8 mouse cellular contexts compared by ENCODE assay signal in genomic region chr16:93816861-93817260, GRCm38 (mm10). TPM values are rescaled to one million over a fixed set of nuclear protein-coding genes. Genes with fewer than 3 reads are reported as not detected.
DNase-seq lines count a peak whose midpoint lies in the region; ATAC-seq and TF ChIP-seq lines count a peak whose summit lies in the region.

No protein-coding gene starts in this region.

- H3K27ac ChIP-seq in lung, postnatal 0 days (ENCODE audit: low read length), result peak overlapping the region; percentile 68
- peak overlapping the region; percentile 74 for H3K27ac ChIP-seq in heart, embryonic 13.5 days (replicated peaks)
- H3K27ac ChIP-seq in midbrain, embryonic 11.5 days (ENCODE audit: low read depth, low read length), result no peak overlapping the region

- TF ChIP-seq EP300 in lung, postnatal 0 days (IDR thresholded peaks at IDR 0.05), result no peak

- ATAC-seq in lung, postnatal 0 days, result peak; percentile 42
- no peak for ATAC-seq in heart, embryonic 13.5 days (ENCODE audit: extremely low read depth, insufficient number of reproducible peaks, low FRiP score, low TSS enrichment)
- ATAC-seq in midbrain, embryonic 11.5 days (ENCODE audit: low FRiP score), result no peak

- peak overlapping the region; percentile 23; the same call in 1 of the 2 replicates for H3K4me2 ChIP-seq in lung, postnatal 0 days (replicated peaks; ENCODE audit: low read depth, low read length)
- H3K4me2 ChIP-seq in heart, embryonic 13.5 days, result peak overlapping the region; percentile 45
- no peak overlapping the region for H3K4me2 ChIP-seq in midbrain, embryonic 11.5 days

- peak; percentile 27 for DNase-seq in adrenal gland, postnatal 14 days
- no peak for DNase-seq in adrenal gland, postnatal 25 days
- DNase-seq in lung, postnatal 0 days (ENCODE audit: low spot score), result peak; percentile 16
- DNase-seq in lung, adult 18-20 months, result no peak
- DNase-seq in midbrain, embryonic 11.5 days (ENCODE audit: low spot score, missing footprints), result no peak
- no peak for DNase-seq in layer of hippocampus, postnatal 36 days

- 0 out of 2 replicates have a peak, but pooled peaks cover under 1% of the 10 kb centered on the region for H3K36me3 ChIP-seq in lung, postnatal 0 days (ENCODE audit: insufficient read depth, low read length)
- peaks cover 8% of the 10 kb centered on the region for H3K36me3 ChIP-seq in heart, embryonic 13.5 days
- H3K36me3 ChIP-seq in megakaryocyte, embryonic 14.5 days (replicated peaks; ENCODE audit: low read length), result peaks cover 11% of the 10 kb centered on the region
- 0 out of 2 replicates have a peak, but pooled peaks cover 3% of the 10 kb centered on the region for H3K36me3 ChIP-seq in midbrain, embryonic 11.5 days (ENCODE audit: control insufficient read depth, insufficient read depth, low read length)

- 51% methylated on average over 7 of the region's 7 CpGs for WGBS in lung, postnatal 0 days
- 47% methylated on average over 7 of the region's 7 CpGs for WGBS in heart, embryonic 13.5 days
- 84% methylated on average over 7 of the region's 7 CpGs for WGBS in midbrain, embryonic 11.5 days

- H3K4me3 ChIP-seq in lung, postnatal 0 days (ENCODE audit: low read depth, low read length), result no peak overlapping the region
- no peak overlapping the region for H3K4me3 ChIP-seq in heart, embryonic 13.5 days
- H3K4me3 ChIP-seq in megakaryocyte, embryonic 14.5 days (replicated peaks), result peak overlapping the region; percentile 92
- no peak overlapping the region for H3K4me3 ChIP-seq in midbrain, embryonic 11.5 days (ENCODE audit: low read depth, low read length)

- H3K27me3 ChIP-seq in lung, postnatal 0 days (replicated peaks; ENCODE audit: insufficient read depth, low read length), result no peaks in the 10 kb centered on the region
- H3K27me3 ChIP-seq in heart, embryonic 13.5 days (replicated peaks), result no peaks in the 10 kb centered on the region
- H3K27me3 ChIP-seq in megakaryocyte, embryonic 14.5 days (replicated peaks), result no peaks in the 10 kb centered on the region
- H3K27me3 ChIP-seq in midbrain, embryonic 11.5 days (ENCODE audit: control insufficient read depth, insufficient read depth, low read length), result no peaks in the 10 kb centered on the region

- no peaks in the 10 kb centered on the region for H3K9me3 ChIP-seq in lung, postnatal 0 days (ENCODE audit: low read length)
- H3K9me3 ChIP-seq in heart, embryonic 13.5 days, result peaks cover 6% of the 10 kb centered on the region
- peaks cover 9% of the 10 kb centered on the region for H3K9me3 ChIP-seq in megakaryocyte, embryonic 14.5 days
- H3K9me3 ChIP-seq in midbrain, embryonic 11.5 days (ENCODE audit: control insufficient read depth, low read length), result no peaks in the 10 kb centered on the region

- peaks cover 10% of the 10 kb centered on the region; the same call in 1 of the 2 replicates for H3K4me1 ChIP-seq in lung, postnatal 0 days (ENCODE audit: insufficient read depth, low read depth, low read length)
- H3K4me1 ChIP-seq in heart, embryonic 13.5 days, result peaks cover 15% of the 10 kb centered on the region
- H3K4me1 ChIP-seq in megakaryocyte, embryonic 14.5 days, result peaks cover 37% of the 10 kb centered on the region
- H3K4me1 ChIP-seq in midbrain, embryonic 11.5 days (ENCODE audit: control insufficient read depth, insufficient read depth, low read length), result no peaks in the 10 kb centered on the region

- TF ChIP-seq CTCF in lung, postnatal 0 days (IDR thresholded peaks at IDR 0.05), result no peak

- H3K9ac ChIP-seq in lung, postnatal 0 days (replicated peaks; ENCODE audit: low read depth), result no peak overlapping the region
- H3K9ac ChIP-seq in heart, embryonic 13.5 days, result no peak overlapping the region
- no peak overlapping the region for H3K9ac ChIP-seq in midbrain, embryonic 11.5 days (ENCODE audit: low read length)

RNA-seq across cellular contexts. Expression of gene Morc3, which starts 15.1 kb away (rescaled TPM):
- total RNA-seq in adrenal gland, postnatal 14 days (2021), result 33.6 and 43.6 TPM in 2 replicates
- total RNA-seq in adrenal gland, postnatal 25 days (2021), result 35.5 and 44.5 TPM in 2 replicates
- polyA plus RNA-seq in lung, postnatal 0 days (2015; fragmentation: Nextera tagmentation; extraction: Ambion mirVana), result 20.8 and 26.5 TPM in 2 replicates
- 19.1 and 22.3 TPM in 2 replicates for polyA plus RNA-seq in heart, embryonic 13.5 days (2015; fragmentation: Nextera tagmentation; extraction: Ambion mirVana)
- polyA plus RNA-seq in megakaryocyte, embryonic 14.5 days (2012; ENCODE audit: insufficient read depth, low replicate concordance), result 2.9 TPM in 1 of 2 replicates, not detected in the other
- polyA plus RNA-seq in midbrain, embryonic 11.5 days (2014; fragmentation: Nextera tagmentation; extraction: Ambion mirVana), result 27.7 and 29.6 TPM in 2 replicates
- 10 to 100 TPM; 30.4 to 31.2 TPM for total RNA-seq in layer of hippocampus, postnatal 36 days (2021)

Comparison
In these comparisons a context has a peak if more than half of its experiments do, and no peak if none do; other contexts are left out.
1. DNase-seq: peak in adrenal gland, postnatal 14 days (single experiment) and lung, postnatal 0 days (single experiment); none in adrenal gland, postnatal 25 days (single experiment), lung, adult 18-20 months (0 of 2), midbrain, embryonic 11.5 days (single experiment) and layer of hippocampus, postnatal 36 days (0 of 2).